Mouse (Mus musculus) frontal cortex, postnatal 36 days (tissue): ENCODE data around the gene 9430015G10Rik.
"Not testable (repeated sequence)": the region's sequence is repeated elsewhere in the genome, so short reads cannot be mapped to it uniquely, and the experiment has no call there.

Experiments
- DNase-seq, 2 experiments: peaks; one replicate each; pipeline ENCODE4 v3.0.0; 2022; ENCODE audit warnings: low spot score in 2 of 2

9430015G10Rik gene

GRCm38 (mm10) chr4:156097770-156098366 lies 11.9 kb upstream of the 9430015G10Rik start:
- no peak for DNase-seq

GRCm38 (mm10) chr4:156099427-156099826 lies 10.4 kb upstream of the 9430015G10Rik start:
- DNase-seq, result no peak

GRCm38 (mm10) chr4:156100501-156100900 lies 9.3 kb upstream of the 9430015G10Rik start:
- no peak for DNase-seq

GRCm38 (mm10) chr4:156101481-156101903 lies 8.3 kb upstream of the 9430015G10Rik start:
- no peak for DNase-seq

- no peak for DNase-seq
Observed at GRCm38 (mm10) chr4:156103342-156103741, 6.4 kb upstream of the 9430015G10Rik start.

GRCm38 (mm10) chr4:156108606-156109546 lies 906 bp upstream of the 9430015G10Rik start:
- DNase-seq, result peak in 1 of 2 experiments; percentile 17

- no peak for DNase-seq
Observed at GRCm38 (mm10) chr4:156124077-156124476, 14.3 kb downstream of the 9430015G10Rik start.

- DNase-seq, result no peak
Observed at GRCm38 (mm10) chr4:156125393-156125792, 15.6 kb downstream of the 9430015G10Rik start.

GRCm38 (mm10) chr4:156126841-156127240 lies 17.1 kb downstream of the 9430015G10Rik start:
- no peak for DNase-seq

GRCm38 (mm10) chr4:156128746-156129145 lies 19.0 kb downstream of the 9430015G10Rik start:
- no peak for DNase-seq

- no peak for DNase-seq
Observed at GRCm38 (mm10) chr4:156130436-156130835, 20.7 kb downstream of the 9430015G10Rik start, which contains the start of gene Rnf223. TSS of gene Rnf223 (plus strand) at chr4:156130513.

- no peak for DNase-seq
Observed at GRCm38 (mm10) chr4:156130940-156131339, 21.2 kb downstream of the 9430015G10Rik start.

GRCm38 (mm10) chr4:156133334-156133733 lies 23.6 kb downstream of the 9430015G10Rik start:
- DNase-seq, result no peak

GRCm38 (mm10) chr4:156133943-156134605 lies 24.3 kb downstream of the 9430015G10Rik start:
- DNase-seq, result no peak

- no peak for DNase-seq
Observed at GRCm38 (mm10) chr4:156135112-156135511, 25.3 kb downstream of the 9430015G10Rik start.

GRCm38 (mm10) chr4:156135801-156136200 lies 26.0 kb downstream of the 9430015G10Rik start:
- no peak for DNase-seq

GRCm38 (mm10) chr4:156136285-156137100 lies 26.7 kb downstream of the 9430015G10Rik start:
- no peak for DNase-seq

- not testable (repeated sequence) for DNase-seq
Observed at GRCm38 (mm10) chr4:156150887-156151286, 41.1 kb downstream of the 9430015G10Rik start.

- DNase-seq, result no peak
Observed at GRCm38 (mm10) chr4:156154771-156155170, 45.0 kb downstream of the 9430015G10Rik start.

GRCm38 (mm10) chr4:156166477-156166876 lies 56.7 kb downstream of the 9430015G10Rik start:
- no peak for DNase-seq

GRCm38 (mm10) chr4:156168611-156169010 lies 58.8 kb downstream of the 9430015G10Rik start:
- DNase-seq, result no peak
